In genomic region chr3:126596086-126596485, GRCm38 (mm10) we compare ENCODE assay signal across 7 mouse cellular contexts. TPM values are rescaled to one million over a fixed set of nuclear protein-coding genes. Genes with fewer than 3 reads are reported as not detected.
A peak's percentile ranks its signal among the peaks of the same experiment; 100 is the strongest.
DNase-seq lines count a peak whose midpoint lies in the region; ATAC-seq and TF ChIP-seq lines count a peak whose summit lies in the region.

Gene Camk2d, plus strand, starts transcription at chr3:126596302.

- peak; percentile 27; the same call in 1 of the 2 replicates for TF ChIP-seq POLR2A in bone marrow, adult 2 months (IDR thresholded peaks at IDR 0.05; ENCODE audit: borderline replicate concordance, control insufficient read depth, low read depth, low read length)

- peak within 1 kb of the TSS; percentile 98 for H3K27ac ChIP-seq in bone marrow, adult 2 months (ENCODE audit: control insufficient read depth, insufficient read depth, low read depth, low read length, poor library complexity)
- peak within 1 kb of the TSS; percentile 98 for H3K27ac ChIP-seq in embryonic facial prominence, embryonic 14.5 days (replicated peaks; ENCODE audit: low read depth, low read length)
- peak within 1 kb of the TSS; percentile 95 for H3K27ac ChIP-seq in limb, embryonic 10.5 days
- peak within 1 kb of the TSS; percentile 92 for H3K27ac ChIP-seq in midbrain, embryonic 12.5 days (replicated peaks)

- DNase-seq in embryonic facial prominence, embryonic 14.5 days (ENCODE audit: low spot score): peak; percentile 99
- DNase-seq in heart, adult 18-20 months: peak; percentile 98 to 99
- DNase-seq in kidney, adult 18-20 months: peak; percentile 98
- DNase-seq in limb, embryonic 10.5 days (ENCODE audit: low spot score): peak; percentile 96
- peak; percentile 98 for DNase-seq in skeletal muscle tissue, adult 2 months (ENCODE audit: low read depth, low spot score)

- WGBS in bone marrow, adult 2 months: under 1% methylated on average over 16 of the region's 16 CpGs
- WGBS in embryonic facial prominence, embryonic 14.5 days: under 1% methylated on average over 16 of the region's 16 CpGs
- WGBS in limb, embryonic 10.5 days: under 1% methylated on average over 16 of the region's 16 CpGs
- WGBS in midbrain, embryonic 12.5 days: 1% methylated on average over 16 of the region's 16 CpGs

- H3K4me2 ChIP-seq in embryonic facial prominence, embryonic 14.5 days (ENCODE audit: low read depth, low read length): peak within 1 kb of the TSS; percentile 88
- peak within 1 kb of the TSS; percentile 92 for H3K4me2 ChIP-seq in midbrain, embryonic 12.5 days (replicated peaks)

- H3K9ac ChIP-seq in embryonic facial prominence, embryonic 14.5 days (ENCODE audit: low read depth, low read length): peak within 1 kb of the TSS; percentile 93
- H3K9ac ChIP-seq in midbrain, embryonic 12.5 days (replicated peaks): peak within 1 kb of the TSS; percentile 74

- H3K36me3 ChIP-seq in embryonic facial prominence, embryonic 14.5 days (ENCODE audit: control insufficient read depth, insufficient read depth, low read length): 0 out of 2 replicates have a peak, but pooled peaks cover 2% of the 10 kb centered on the region
- H3K36me3 ChIP-seq in limb, embryonic 10.5 days: 0 out of 2 replicates have a peak, but pooled peaks cover 3% of the 10 kb centered on the region
- no peaks in the 10 kb centered on the region for H3K36me3 ChIP-seq in midbrain, embryonic 12.5 days

- no peaks in the 10 kb centered on the region for H3K4me1 ChIP-seq in bone marrow, adult 2 months (ENCODE audit: control insufficient read depth, insufficient read depth, low read length)
- peaks cover 6% of the 10 kb centered on the region; the same call in 1 of the 2 replicates for H3K4me1 ChIP-seq in embryonic facial prominence, embryonic 14.5 days (ENCODE audit: control insufficient read depth, insufficient read depth, low read length)
- H3K4me1 ChIP-seq in limb, embryonic 10.5 days: peaks cover 28% of the 10 kb centered on the region
- H3K4me1 ChIP-seq in midbrain, embryonic 12.5 days: peaks cover 5% of the 10 kb centered on the region; the same call in 1 of the 2 replicates

- TF ChIP-seq CTCF in bone marrow, adult 2 months (IDR thresholded peaks at IDR 0.05; ENCODE audit: control insufficient read depth, insufficient read depth, low read length): no peak

- H3K4me3 ChIP-seq in bone marrow, adult 2 months (replicated peaks; ENCODE audit: control insufficient read depth, low read depth, low read length): peak within 1 kb of the TSS; percentile 85
- peak within 1 kb of the TSS; percentile 88 for H3K4me3 ChIP-seq in embryonic facial prominence, embryonic 14.5 days (ENCODE audit: low read depth, low read length)
- peak within 1 kb of the TSS; percentile 89 for H3K4me3 ChIP-seq in limb, embryonic 10.5 days
- H3K4me3 ChIP-seq in midbrain, embryonic 12.5 days: peak within 1 kb of the TSS; percentile 82

- no peaks in the 10 kb centered on the region for H3K27me3 ChIP-seq in embryonic facial prominence, embryonic 14.5 days (replicated peaks; ENCODE audit: control insufficient read depth, insufficient read depth, low read length)
- no peaks in the 10 kb centered on the region for H3K27me3 ChIP-seq in limb, embryonic 10.5 days (ENCODE audit: low read depth, poor library complexity, severe bottlenecking)
- no peaks in the 10 kb centered on the region for H3K27me3 ChIP-seq in midbrain, embryonic 12.5 days

- no peaks in the 10 kb centered on the region for H3K9me3 ChIP-seq in embryonic facial prominence, embryonic 14.5 days (ENCODE audit: control insufficient read depth, low read length)
- H3K9me3 ChIP-seq in limb, embryonic 10.5 days (replicated peaks): no peaks in the 10 kb centered on the region
- no peaks in the 10 kb centered on the region for H3K9me3 ChIP-seq in midbrain, embryonic 12.5 days

- peak; percentile 93 for ATAC-seq in embryonic facial prominence, embryonic 14.5 days (ENCODE audit: low read depth)
- ATAC-seq in midbrain, embryonic 12.5 days (ENCODE audit: low FRiP score, low read depth): peak; percentile 89

RNA-seq across cellular contexts. Expression of gene Camk2d, which starts in this region (rescaled TPM):
- polyA plus RNA-seq in bone marrow, adult 2 months (2011; ENCODE audit: insufficient read depth, insufficient read length, low replicate concordance, missing spikeins): 7.5 and 25.3 TPM in 2 replicates
- polyA plus RNA-seq in embryonic facial prominence, embryonic 14.5 days (2014; fragmentation: Nextera tagmentation; extraction: Ambion mirVana): 40.8 and 40.9 TPM in 2 replicates
- 100 to 1,000 TPM; 132 to 135 TPM for total RNA-seq in heart, adult 18-20 months (2021)
- 13.4 and 13.5 TPM in 2 replicates for polyA plus RNA-seq in limb, embryonic 10.5 days (2016; fragmentation: Nextera tagmentation; extraction: Ambion mirVana)
- polyA plus RNA-seq in midbrain, embryonic 12.5 days (2016; fragmentation: Nextera tagmentation; extraction: Ambion mirVana): 14.1 and 19.7 TPM in 2 replicates

Comparison
In these comparisons a context has a peak if more than half of its experiments do, and no peak if none do; other contexts are left out.
1. Peak in every context shown above with its lines: DNase-seq, ATAC-seq, H3K4me3 ChIP-seq and H3K27ac ChIP-seq.